Mouse (Mus musculus) hindbrain, embryonic 16.5 days (tissue): ENCODE measurements around the gene Apol7e. TPM values are rescaled to one million over a fixed set of nuclear protein-coding genes. Genes with fewer than 3 reads are reported as not detected.
A peak's percentile ranks its signal among the peaks of the same experiment; 100 is the strongest.
"Not testable (repeated sequence)": the region's sequence is repeated elsewhere in the genome, so short reads cannot be mapped to it uniquely, and the experiment has no call there.

Source experiments
- ATAC-seq: fragments of 200-750 bp; cut with Nextera tagmentation; 2 replicates; pipeline ENCODE4 v1.8.0; 2017; ENCODE audit warnings: moderate TSS enrichment, moderate library complexity
- H3K27ac ChIP-seq: fragments of 300-500 bp; sonication (generic); 2 replicates; pipeline ENCODE4 v1.5.1; 2014; ENCODE audit warnings: low read depth, mild to moderate bottlenecking, control low read depth, low read length, moderate library complexity
- H3K27me3 ChIP-seq: fragments of 300-500 bp; sonication (generic); replicated peaks from 2 replicates; pipeline ENCODE4 v1.6.1; 2014; ENCODE audit warnings: low read length; ENCODE audit not compliant: control insufficient read depth, insufficient read depth
- H3K36me3 ChIP-seq: fragments of 300-500 bp; sonication (generic); 2 replicates; pipeline ENCODE4 v1.6.1; 2014; ENCODE audit warnings: mild to moderate bottlenecking, low read length, moderate library complexity, mixed read lengths; ENCODE audit not compliant: control insufficient read depth, insufficient read depth
- H3K4me1 ChIP-seq: fragments of 300-500 bp; sonication (generic); 2 replicates; pipeline ENCODE4 v1.6.1; 2014; ENCODE audit warnings: low read depth, low read length; ENCODE audit not compliant: control insufficient read depth, insufficient read depth
- H3K4me2 ChIP-seq: fragments of 300-500 bp; sonication (generic); 2 replicates; pipeline ENCODE4 v1.6.1; 2014; ENCODE audit warnings: mild to moderate bottlenecking, low read length, control low read depth, moderate library complexity
- H3K4me3 ChIP-seq: fragments of 300-500 bp; sonication (generic); 2 replicates; pipeline ENCODE4 v1.5.1; 2014; ENCODE audit warnings: mild to moderate bottlenecking, low read length, control low read depth, moderate library complexity
- H3K9ac ChIP-seq: fragments of 300-500 bp; sonication (generic); 2 replicates; pipeline ENCODE4 v1.6.1; 2014; ENCODE audit warnings: low read depth, mild to moderate bottlenecking, control low read depth, low read length, moderate library complexity
- H3K9me3 ChIP-seq: fragments of 300-500 bp; sonication (generic); 2 replicates; pipeline ENCODE4 v1.6.1; 2014; ENCODE audit warnings: mild to moderate bottlenecking, low read length, moderate library complexity; ENCODE audit not compliant: control insufficient read depth
- WGBS: fragments of 180-500 bp; shearing (Covaris S2); extraction: QIAGEN DNeasy Blood & Tissue Kit; methylation state at CpG from one replicate; pipeline ENCODE4 v1.1.7; 2014; 5-methylcytosine and 5-hydroxymethylcytosine counted together
- polyA plus RNA-seq: library from polyadenylated mRNA; unstranded; fragments of >200 nt; fragmentation: Nextera tagmentation; extraction: Ambion mirVana; gene quantifications from 2 replicates; pipeline ENCODE4 v1.2.1, GENCODE M21; 2015

The Apol7e gene
- not detected in 2 replicates for polyA plus RNA-seq

DNA sequence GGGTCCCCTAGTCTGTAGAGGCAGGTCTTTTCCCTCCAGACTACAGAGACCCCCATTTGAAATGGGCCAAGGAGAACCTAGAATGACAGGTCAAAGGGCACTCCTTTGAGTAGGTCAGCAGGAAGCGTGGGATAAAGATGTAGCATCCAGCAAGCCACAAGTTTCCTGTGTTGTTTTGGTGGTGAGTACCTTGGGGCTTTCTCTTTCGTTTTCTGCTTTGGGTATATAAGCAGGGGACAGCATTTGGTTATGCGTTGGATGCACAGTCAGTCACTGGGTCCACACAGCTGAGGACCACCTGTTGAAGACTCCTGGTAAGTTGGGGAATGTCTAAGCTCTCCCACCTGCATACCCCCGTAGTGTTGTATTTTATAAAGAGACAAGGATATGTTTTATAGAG is at the start of gene Apol7e:
TSS of gene Apol7e (plus strand) at position 202 of the 400 bp plus-strand sequence.
- not testable (repeated sequence) for H3K27ac ChIP-seq, ATAC-seq, H3K9me3 ChIP-seq, H3K4me2 ChIP-seq, H3K27me3 ChIP-seq, H3K4me3 ChIP-seq, H3K36me3 ChIP-seq, H3K4me1 ChIP-seq, H3K9ac ChIP-seq
- whole genome bisulfite sequencing, result 75% methylated on average over 4 of the region's 4 CpGs

DNA sequence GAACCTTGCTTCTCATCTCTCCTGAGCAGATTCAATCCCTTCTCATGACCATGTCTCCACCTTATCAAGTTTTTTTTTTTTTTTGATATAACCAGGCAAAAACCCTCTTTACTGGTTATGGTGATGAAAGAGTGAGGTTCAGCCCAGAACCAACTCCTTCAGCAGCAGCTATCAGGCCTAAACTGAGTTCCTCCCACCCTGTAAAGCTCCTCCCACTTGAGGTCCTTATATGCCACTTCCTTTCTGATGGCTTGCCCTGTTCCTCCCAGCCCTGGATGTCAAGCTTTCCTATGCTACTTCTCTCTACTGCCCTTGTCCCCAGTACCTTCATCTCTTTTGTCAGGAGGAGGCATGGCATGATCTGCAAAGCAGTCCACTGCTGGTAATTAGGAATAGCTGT is 47.5 kb upstream of the Apol7e start:
- H3K36me3 ChIP-seq, H3K4me2 ChIP-seq, H3K9ac ChIP-seq, H3K27ac ChIP-seq, H3K27me3 ChIP-seq, H3K4me3 ChIP-seq, H3K9me3 ChIP-seq, ATAC-seq, H3K4me1 ChIP-seq: not testable (repeated sequence)

DNA sequence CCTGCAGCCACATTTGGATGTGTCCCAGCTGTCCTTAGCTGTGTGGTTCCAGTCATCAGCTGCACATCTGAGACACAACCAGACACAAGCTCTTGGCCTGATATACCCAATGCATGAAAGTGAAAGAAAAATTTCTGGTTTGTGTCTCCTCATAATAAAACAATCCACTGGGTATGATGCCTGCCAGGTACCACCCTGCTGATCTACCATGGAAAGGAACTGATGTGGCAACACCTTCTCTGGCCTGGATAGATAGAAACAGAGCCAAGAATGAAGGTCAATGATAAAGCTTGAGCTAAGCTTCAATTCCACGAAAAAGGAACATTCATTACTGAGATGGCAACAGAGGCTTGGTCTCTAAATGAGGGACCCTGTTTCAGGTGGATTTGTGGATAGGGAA is 38.9 kb upstream of the Apol7e start:
- H3K9me3 ChIP-seq, H3K36me3 ChIP-seq, H3K4me1 ChIP-seq, ATAC-seq, H3K27ac ChIP-seq, H3K4me3 ChIP-seq, H3K4me2 ChIP-seq, H3K9ac ChIP-seq, H3K27me3 ChIP-seq: not testable (repeated sequence)
- WGBS, result 83% methylated on average over 1 of the region's 1 CpGs

GRCm38 (mm10) chr15:77661841-77662240 is 36.8 kb upstream of the Apol7e start:
- H3K9ac ChIP-seq, H3K9me3 ChIP-seq, H3K27me3 ChIP-seq, H3K4me3 ChIP-seq, H3K4me2 ChIP-seq, H3K4me1 ChIP-seq, H3K36me3 ChIP-seq, ATAC-seq, H3K27ac ChIP-seq: not testable (repeated sequence)
- 93% methylated on average over 2 of the region's 2 CpGs for WGBS

DNA sequence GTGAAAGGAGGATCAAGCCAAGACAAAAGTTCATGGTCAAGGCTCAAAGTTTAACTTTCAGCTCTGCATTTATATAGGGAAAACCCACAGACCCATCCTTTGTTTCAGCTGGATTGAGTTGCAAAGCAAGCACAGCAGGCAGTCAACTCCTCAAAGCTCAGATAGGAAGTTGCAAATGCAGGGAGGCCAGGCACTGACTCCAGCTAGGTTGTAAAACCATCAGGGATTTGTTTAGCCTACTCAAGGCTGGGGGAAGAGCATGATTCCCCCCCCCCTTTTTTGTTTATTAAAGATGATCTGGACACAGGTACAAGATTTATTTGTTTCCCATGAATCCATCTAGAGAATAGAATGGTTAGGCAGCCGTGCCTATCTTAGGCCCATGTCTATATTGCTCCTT is 24.6 kb upstream of the Apol7e start:
- 63% methylated on average over 1 of the region's 1 CpGs for WGBS
- not testable (repeated sequence) for H3K4me1 ChIP-seq, H3K9ac ChIP-seq, H3K27ac ChIP-seq, ATAC-seq, H3K27me3 ChIP-seq, H3K4me3 ChIP-seq, H3K9me3 ChIP-seq, H3K36me3 ChIP-seq, H3K4me2 ChIP-seq

DNA sequence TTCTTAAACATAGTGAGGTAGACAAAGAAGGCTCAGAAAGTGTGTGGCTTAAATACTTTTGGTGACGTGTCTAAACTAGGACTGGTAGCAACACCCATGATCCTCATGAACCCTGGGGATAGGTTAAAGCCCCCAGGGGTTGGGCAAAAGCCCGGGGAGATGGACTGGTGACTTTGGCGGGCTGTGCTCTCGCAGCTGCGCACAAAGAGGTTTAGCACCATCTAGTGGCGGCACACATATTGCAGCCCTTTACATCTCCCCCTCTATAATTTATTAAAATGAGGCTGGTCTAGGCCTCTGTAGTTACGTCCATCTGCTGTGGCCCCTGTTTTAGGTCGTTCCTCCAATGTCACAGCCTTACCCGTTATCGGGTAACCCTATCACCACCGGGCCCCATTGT is 14.7 kb upstream of the Apol7e start:
- H3K4me2 ChIP-seq, H3K9ac ChIP-seq: not testable (repeated sequence)
- WGBS, result 3% methylated on average over 8 of the region's 11 CpGs

GRCm38 (mm10) chr15:77691532-77692311 is 6.9 kb upstream of the Apol7e start:
- H3K27ac ChIP-seq, H3K4me1 ChIP-seq, ATAC-seq, H3K9me3 ChIP-seq, H3K36me3 ChIP-seq, H3K27me3 ChIP-seq, H3K9ac ChIP-seq: not testable (repeated sequence)
- H3K4me2 ChIP-seq, result peak overlapping the region; percentile 35
- WGBS, result 10% methylated on average over 19 of the region's 20 CpGs
- H3K4me3 ChIP-seq, result peak overlapping the region; percentile 3; the same call in 1 of the 2 replicates

More for the DNA sequence above, 14.7 kb upstream of the Apol7e start:
- ATAC-seq, H3K27ac ChIP-seq, H3K9me3 ChIP-seq, H3K4me3 ChIP-seq, H3K36me3 ChIP-seq, H3K4me1 ChIP-seq, H3K27me3 ChIP-seq: not testable (repeated sequence)

GRCm38 (mm10) chr15:77694687-77695295 is 3.9 kb upstream of the Apol7e start:
- not testable (repeated sequence) for H3K27ac ChIP-seq, ATAC-seq

GRCm38 (mm10) chr15:77705306-77705705 is 6.6 kb downstream of the Apol7e start:
- not testable (repeated sequence) for H3K9ac ChIP-seq, H3K27me3 ChIP-seq, ATAC-seq, H3K9me3 ChIP-seq, H3K27ac ChIP-seq, H3K4me2 ChIP-seq, H3K36me3 ChIP-seq, H3K4me1 ChIP-seq, H3K4me3 ChIP-seq
- 88% methylated on average over 3 of the region's 3 CpGs for WGBS

More at GRCm38 (mm10) chr15:77694687-77695295, 3.9 kb upstream of the Apol7e start:
- H3K4me2 ChIP-seq, H3K4me1 ChIP-seq, H3K4me3 ChIP-seq, H3K9me3 ChIP-seq, H3K27me3 ChIP-seq, H3K36me3 ChIP-seq, H3K9ac ChIP-seq: not testable (repeated sequence)
- 42% methylated on average over 11 of the region's 15 CpGs for WGBS
